Mouse (Mus musculus): ENCODE measurements around the gene Iars2.

DNA sequence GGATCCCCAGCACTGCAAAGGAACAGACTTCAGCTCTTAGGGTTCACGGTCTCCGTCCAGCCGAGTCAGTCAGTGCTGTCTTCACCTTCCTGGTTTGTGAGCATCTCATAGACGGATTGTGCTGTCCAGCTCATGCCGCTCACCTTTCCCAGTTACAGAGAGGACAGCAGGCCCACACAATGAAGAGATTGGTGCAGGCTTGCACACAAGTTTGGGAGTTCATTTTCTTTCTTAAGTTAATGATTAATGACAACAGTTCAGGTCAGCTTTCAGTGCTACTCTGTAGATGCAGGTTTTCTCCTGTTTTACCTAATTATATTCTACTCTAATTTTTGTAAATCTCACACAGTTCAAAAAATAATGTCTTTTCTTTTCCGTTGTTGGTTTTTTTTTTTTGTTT is 40.8 kb upstream of the Iars2 start:
- TF ChIP-seq CTCF (IDR thresholded peaks at IDR 0.05; ENCODE audit: control insufficient read depth, insufficient read depth, low read length): no peak
- TF ChIP-seq POLR2A (IDR thresholded peaks at IDR 0.05; ENCODE audit: borderline replicate concordance, control insufficient read depth, low read depth, low read length): no peak

Data from bone marrow, adult 2 months (tissue).